Mouse (Mus musculus) adrenal gland, postnatal 25 days (tissue): Measurements from ENCODE around the gene 4933428G20Rik. TPM values are rescaled to one million over a fixed set of nuclear protein-coding genes. Genes with fewer than 3 reads are reported as not detected.

Experiments
- DNase-seq: peaks from one replicate; pipeline ENCODE4 v3.0.0; 2021; ENCODE audit warnings: mixed read lengths
- total RNA-seq: library from RNA; stranded (reverse); gene quantifications from 2 replicates; pipeline ENCODE4 v1.2.3, GENCODE M21; 2021

4933428G20Rik gene
- total RNA-seq, 1 experiment from 2014 or later = not detected

DNA sequence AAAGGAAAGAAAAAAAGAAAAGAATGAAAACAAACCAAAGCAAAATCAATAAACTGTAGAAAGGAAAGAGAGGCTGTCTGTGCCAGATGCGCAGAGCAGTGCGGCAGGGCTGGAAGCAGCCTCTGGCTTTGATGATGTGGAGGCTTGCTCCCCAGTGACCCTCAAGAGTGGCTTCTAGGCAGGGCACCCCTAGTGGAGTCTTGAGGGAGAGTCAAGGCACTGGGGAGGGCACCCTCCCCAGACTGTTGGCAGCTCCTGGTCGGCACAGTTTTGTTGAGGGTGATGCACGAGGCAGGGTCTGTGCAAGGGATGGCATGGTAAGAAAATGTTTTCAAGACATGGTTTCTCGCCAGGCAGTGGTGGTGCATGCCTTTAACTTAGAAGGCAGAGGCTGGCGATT is 37.6 kb downstream of the 4933428G20Rik start:
- no peak for DNase-seq

DNA sequence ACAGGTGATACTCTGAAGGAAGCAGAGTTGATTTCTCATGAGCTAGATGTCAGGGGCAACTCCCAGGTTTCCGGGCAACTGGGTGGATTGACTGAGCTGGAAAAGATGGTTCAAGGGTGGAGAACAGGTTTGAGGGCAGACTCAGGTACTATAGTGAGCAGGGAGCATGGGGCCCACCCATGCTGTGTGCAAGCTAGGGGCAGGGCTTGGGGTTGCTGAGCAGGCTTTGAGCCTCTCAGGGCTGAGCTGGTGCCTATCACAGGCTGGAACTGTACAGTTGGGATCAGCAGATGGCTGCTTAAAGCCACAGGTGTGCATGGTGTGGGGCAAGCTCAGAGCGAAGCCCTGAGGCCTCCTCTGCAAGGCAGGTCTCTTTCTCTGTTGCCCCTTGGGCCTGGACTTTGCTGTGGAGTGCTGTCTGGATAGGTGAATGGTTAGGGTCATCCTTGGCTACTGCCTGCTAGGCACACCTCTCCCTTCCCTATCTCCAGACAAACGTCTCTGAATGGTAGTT is 38.8 kb downstream of the 4933428G20Rik start:
- DNase-seq = no peak

DNA sequence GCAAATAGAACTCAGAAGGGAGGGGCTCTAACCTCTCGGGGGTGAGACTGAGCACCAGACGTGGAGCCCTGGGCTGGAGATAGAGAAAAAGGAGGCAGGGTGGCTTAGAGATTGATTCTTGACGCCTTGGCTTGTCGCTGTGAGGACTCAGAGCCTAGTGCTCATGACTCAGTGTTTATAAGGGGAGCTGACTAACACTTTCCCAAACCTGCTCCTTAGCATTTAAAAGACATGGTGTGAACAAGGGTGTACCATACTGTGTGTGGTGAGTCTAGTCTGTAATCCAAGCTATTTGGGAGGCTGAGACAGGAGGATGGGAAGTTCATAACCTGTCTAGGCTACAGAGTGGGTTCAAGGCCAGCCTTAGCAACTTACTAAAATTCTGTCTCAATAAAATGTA is 43.0 kb downstream of the 4933428G20Rik start:
- no peak for DNase-seq

DNA sequence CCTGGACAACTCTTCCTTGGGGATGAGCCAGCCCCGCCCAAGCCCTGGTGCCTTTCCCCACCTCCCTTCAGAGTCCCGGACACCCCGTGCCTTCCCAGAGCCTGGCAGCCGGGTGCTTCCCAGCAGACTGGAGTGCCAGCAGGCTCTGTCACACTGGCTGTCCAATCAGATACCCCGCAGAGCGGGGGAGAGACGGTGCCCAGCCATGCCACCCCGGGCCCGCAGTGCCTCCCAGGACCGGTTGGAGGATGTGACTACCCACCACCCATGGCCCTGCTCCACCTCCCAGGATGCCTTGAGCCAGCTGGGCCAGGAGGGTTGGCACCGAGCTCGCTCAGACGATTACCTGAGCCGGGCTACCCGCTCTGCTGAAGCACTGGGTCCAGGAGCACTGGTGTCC is 48.5 kb downstream of the 4933428G20Rik start:
- no peak for DNase-seq

DNA sequence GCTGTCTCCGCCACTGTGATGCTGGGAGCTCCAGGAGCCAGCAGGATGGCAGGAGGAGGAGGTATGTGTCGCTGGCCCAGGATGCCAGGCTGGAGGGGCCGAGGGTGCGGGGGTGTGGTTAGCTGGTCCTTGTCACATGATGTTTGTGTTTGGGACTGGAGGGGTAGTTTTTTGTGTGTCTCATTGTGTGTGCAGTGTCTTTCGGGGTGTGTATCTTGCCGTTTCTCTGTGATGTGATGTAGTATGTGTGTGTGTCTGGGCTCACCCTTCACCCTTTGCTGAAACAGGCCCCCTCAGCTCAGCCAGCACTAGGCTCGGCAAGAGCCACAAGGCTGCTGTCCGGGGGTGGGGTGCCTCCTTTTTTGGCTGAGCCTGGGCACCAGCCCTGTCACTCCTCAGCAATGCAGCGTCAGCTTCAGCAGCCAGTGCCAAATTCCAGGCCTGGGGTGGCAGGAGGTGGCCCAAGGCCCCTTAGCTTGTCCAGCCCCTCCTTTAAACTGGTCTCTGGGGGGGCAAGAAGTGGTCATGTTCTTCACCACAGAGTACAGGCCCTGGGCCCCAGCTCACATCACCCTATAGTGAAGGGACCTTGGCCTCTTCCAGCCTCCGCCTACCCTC is 49.7 kb downstream of the 4933428G20Rik start:
- peak; percentile 68 for DNase-seq

DNA sequence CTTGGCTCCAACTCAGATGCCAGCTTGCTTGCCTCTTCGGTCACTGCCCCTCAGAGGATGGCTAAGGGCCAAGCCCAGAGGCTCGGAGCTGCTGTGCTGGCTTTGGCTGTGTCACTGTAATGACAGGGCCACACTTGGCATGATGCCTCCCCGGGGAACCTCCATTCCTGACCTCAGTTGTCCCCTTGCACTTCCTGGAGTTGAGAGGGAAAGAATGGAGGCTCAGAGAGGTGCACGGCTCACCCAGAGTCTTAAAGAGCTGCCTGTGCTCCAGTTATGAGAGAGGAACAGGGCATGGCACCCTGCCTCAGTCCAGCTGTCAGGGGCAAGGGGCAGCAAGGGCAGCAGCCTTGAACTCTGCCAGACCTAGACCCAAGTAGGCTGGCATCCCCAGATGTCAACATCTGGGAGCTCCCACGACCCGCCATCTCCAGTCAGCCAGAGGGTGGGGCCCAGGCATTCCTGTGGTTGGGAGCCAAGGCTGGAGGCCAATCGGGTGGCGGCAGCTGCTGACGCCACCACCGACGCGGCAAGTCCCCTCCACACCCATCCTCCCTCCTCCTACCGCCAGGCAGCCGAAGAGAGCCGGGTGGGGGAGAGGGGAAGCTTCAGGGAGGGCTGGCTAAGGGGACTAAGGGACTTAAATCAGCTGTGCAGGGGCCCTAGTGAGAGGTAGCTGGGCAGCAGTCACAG is 50.4 kb downstream of the 4933428G20Rik start:
- peak; percentile 91 for DNase-seq

DNA sequence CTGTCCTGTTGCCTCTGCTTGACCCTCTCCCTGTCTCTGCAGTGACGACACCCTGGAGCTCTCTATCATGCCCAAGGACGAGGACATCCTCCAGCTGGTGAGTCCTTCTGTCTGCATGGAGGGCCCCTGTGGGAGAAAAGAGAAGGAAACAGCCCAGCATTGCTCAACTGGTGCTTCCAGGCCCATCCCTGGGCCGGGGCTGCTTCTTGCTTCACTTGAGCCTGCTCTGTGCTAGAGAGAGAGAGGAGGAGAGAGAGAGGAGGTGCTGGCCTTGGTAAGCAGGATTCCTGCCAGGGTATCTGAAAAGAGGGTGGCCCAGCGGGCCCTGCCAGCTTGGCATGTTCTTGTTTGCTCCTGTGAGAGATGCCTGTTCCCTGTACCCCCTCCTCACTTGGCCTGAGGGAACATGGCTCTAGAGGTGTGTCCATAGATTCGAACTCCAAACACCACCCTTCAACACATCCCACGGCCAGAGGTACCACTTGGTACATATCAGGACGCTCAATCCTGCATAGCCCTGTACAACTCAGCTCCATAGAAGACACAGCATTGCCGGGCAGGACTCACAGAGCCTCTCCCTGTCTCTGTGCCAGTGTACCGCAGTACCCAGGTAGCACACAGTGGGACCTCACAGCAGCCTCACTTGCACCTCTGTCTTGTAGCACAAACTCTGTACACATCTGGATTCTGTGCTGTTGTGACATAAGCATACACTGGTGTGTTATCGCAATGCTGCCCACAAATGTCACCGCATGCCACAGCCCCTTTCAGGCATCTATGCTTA is 51.3 kb downstream of the 4933428G20Rik start:
- peak; percentile 60 for DNase-seq

DNA sequence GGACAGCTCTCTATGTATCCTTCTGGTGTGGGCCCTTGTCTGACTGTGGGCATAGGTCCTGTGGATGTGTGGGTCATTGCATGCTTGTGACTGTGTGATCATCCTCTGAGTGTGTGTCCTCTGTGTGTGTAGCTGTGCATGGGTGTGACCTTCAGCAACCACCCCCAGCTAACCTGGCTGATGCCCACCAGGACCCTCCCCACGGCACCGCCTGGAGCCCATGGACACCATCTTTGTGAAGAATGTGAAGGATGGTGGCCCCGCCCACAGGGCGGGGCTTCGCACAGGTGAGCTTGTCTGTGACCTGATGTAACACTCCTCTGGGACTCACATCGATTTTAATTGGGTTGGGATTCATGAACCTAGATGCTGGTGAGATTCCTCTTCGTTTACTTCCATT is 52.2 kb downstream of the 4933428G20Rik start:
- DNase-seq = no peak

DNA sequence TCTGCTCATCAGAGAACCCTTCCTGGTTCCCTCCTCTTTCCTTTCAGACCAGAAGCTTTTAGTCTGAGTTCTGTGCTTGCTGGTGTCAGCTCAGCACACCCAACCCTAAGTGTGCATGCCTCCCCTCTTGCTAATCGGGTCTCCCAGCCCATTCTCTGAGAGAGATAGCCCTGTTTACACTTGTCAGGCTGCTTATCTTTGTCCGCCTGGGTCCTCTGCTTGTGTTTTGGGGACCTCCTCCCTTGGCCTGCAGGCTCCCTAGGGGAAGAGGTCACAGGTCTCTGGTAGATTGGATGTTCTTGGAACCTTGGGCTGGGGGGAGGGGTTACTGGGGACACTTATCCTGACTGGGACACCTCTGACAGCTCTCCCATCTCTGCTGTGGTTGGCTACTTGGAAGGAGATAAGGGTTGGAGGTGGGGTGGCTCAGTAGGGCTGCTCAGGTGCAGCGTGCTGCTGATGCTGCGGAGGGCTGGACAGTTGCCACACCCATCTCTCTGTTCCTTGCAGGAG is 54.1 kb downstream of the 4933428G20Rik start:
- no peak for DNase-seq

DNA sequence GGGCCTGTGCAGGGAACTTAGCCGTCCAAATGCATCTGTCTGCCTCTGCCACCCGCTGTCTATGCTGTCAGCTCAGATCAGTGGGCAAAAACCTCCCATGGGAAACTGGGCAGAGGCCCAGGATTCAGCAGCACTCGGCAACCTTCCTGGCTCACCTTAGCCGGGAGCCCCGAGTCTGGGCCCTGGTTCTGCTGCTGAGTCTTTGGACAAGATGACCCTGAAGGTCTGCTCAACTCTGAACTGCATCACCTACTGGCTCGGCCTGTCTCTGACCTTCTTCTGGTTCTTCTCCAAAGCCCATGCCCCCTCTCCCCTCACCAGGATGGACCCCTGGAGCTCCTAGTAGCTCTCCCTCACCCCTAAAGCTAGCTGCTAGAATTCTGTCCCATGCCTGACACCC is 54.5 kb downstream of the 4933428G20Rik start:
- DNase-seq = no peak

DNA sequence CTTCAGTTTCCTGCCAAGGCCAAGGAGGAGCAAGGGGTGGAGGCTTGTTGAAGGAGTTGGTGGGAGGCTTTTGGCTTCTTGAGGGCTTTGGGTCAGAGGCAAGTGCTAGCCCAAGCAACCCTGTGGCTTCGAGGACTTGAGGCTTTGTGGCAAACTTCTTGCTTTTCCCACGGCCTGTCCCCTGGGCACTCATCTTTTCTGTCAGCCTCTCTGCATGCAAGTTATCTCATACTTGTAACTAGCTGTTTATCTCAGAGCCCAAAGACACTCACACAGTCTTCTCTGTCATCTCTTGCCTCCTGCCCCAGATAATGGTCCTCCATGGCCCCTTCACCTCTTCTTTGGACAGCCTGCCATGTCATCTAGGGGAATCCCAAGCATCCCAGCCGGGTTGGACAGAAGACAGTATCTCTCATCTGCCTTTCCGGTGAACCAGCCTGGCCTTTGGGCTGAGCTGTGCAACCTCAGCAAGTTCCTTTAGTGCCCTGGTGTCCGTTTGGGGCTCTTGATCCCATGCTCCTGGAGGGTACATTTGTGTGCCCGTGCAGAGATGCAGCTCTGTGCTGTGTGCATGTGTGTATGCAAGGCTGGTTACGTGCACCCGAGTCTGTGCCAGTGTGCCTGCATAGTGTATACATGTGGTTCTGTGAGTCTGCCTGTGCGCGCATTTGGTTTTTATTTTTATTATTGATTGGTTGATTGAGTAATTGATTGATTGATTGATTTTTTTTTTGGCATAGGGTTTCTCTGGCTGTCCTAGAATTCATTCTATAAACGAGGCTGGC is 57.1 kb downstream of the 4933428G20Rik start:
- no peak for DNase-seq

DNA sequence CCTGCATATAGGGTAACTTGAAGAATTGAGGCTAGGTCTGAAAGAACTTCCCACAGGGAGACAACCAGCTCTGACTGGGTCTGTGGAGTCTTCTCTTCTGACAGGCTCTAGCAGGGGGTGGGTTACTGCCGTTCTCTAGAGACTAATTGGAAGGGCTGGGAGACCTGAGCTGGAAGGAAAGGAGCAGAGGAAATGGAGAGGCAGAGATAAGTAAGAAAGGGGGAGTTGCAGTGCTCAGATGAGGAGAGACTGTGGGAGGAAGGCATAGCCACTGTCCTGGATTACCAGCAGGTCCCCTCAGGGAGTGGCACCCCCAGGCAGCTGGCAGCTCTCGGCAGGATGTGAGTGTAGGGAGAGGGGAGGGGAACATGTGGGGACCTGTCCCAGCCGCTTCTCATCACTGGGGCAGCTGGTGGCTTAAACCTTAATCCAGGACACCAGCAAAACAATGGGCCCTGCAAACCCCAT is 58.4 kb downstream of the 4933428G20Rik start:
- no peak for DNase-seq

DNA sequence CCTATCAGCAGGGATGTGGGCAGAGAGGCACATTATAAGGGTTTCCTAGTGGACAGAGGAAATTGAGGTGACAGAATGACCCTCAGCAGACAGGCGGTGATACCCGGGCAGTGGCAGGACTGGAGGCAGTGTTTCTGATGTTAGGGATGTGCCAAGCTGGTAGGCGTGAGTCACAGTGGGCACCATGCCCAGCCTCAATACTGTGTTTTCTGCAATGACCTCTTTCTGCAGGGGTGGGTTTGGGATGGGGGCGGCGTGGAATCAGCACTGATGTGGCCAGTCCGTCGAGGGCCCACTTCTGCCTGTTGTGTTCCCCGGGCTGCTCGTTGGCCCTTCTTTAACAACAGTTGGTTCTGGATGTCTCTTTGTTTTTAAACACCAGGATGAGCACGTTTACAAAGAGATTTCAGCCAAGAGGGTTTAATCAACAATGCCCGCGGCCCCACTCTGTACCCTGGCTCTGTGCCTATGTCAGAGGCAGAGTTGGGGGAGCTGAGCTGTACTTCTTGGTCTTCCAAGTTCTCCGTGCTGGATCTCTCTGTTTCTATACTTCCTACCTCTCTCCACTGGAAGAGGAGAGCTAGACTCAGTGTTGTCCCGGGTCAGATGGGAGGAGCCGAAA is 59.0 kb downstream of the 4933428G20Rik start:
- DNase-seq = peak; percentile 88

Other genes with a start within 250 kb of the 4933428G20Rik start
- gene Npepps, start 219.7 kb downstream of the 4933428G20Rik start, total RNA-seq = 109 and 110 TPM in 2 replicates
- 25.9 and 31.6 TPM in 2 replicates for gene Mrpl45, start 184.6 kb downstream of the 4933428G20Rik start, total RNA-seq
- 1.8 and 4.7 TPM in 2 replicates for gene Gpr179, start 148.3 kb downstream of the 4933428G20Rik start, total RNA-seq
- 21.0 and 27.5 TPM in 2 replicates for gene Socs7, start 137.8 kb downstream of the 4933428G20Rik start, total RNA-seq
- 29.5 and 37.8 TPM in 2 replicates for gene Arhgap23, start 84.8 kb downstream of the 4933428G20Rik start, total RNA-seq
- gene Srcin1, start 75.8 kb upstream of the 4933428G20Rik start, total RNA-seq = 9.8 and 9.9 TPM in 2 replicates
- gene Epop, start 129.4 kb upstream of the 4933428G20Rik start, total RNA-seq = 6.2 and 7.8 TPM in 2 replicates
- 49.4 and 53.6 TPM in 2 replicates for gene Mllt6, start 163.1 kb upstream of the 4933428G20Rik start, total RNA-seq
- gene Cisd3, start 185.5 kb upstream of the 4933428G20Rik start, total RNA-seq = 164 and 166 TPM in 2 replicates
- 27.0 and 36.1 TPM in 2 replicates for gene Pcgf2, start 200.2 kb upstream of the 4933428G20Rik start, total RNA-seq
- 216 and 226 TPM in 2 replicates for gene Psmb3, start 203.1 kb upstream of the 4933428G20Rik start, total RNA-seq
- 28.7 and 30.7 TPM in 2 replicates for gene Pip4k2b, start 244.4 kb upstream of the 4933428G20Rik start, total RNA-seq